Mouse (Mus musculus): ENCODE data around the gene Spdye4c.

The Spdye4c gene

DNA sequence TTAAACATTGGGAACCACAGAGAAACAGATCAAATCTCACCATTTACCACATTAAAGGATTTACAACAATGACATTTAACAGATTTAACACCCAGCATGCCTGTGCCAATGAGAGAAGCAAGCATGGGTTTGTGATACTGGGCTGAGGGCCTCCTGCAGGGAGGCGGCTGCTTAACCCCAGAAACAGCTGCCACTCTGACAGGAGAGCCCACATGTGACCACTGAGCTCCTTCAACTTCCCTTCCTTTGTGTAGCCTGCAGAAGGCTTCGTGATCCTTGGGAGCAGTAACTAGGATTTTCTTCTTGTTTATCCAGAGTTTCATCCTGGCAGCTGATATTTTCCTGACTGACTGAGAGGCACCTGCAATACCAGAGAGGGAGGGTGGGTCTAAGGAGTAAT, 10.5 kb downstream of the Spdye4c start:
- in situ Hi-C loops (cut with MboI) = no loop called here

DNA sequence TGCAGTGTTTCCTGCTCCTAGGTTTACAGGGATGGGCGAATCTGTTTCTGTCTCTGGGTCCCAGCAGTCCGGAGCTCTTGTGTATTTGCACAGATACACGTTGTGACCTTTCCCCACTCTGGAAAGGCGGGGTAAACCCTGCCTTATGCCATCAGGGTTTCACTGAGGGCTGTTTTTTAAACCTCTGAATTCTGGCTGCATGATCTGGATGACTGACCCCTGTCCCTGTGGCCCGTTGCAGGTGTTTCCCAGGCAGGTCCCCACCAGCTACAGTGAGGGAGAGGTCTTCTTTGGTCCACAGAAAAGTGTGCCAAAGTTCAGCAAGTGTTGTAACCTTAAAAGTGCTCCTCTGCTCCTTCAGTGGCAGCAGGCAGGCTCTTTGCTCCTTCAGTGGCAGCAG, 18.3 kb downstream of the Spdye4c start:
- in situ Hi-C loops (cut with MboI) = no loop called here

DNA sequence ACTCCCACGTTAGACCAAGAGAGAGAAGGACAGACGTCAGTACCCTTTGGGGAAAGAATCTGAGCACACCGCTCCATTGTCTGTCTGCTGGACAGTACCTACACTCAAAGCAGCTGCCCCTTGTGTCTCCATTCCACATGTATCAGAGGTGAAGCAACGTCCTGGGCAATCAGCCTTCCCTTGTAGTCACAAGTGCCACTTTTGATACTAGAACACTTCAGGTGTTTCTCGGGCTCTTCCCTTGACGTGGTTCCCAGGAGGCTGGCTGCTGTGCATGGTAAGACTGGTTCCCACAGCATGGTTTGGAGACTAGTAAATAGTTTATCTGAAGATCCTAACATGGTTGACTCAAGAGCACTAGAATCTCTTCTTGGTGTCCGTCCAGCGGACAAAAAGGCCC, 20.2 kb downstream of the Spdye4c start:
- in situ Hi-C loops (cut with MboI) = no loop called here

DNA sequence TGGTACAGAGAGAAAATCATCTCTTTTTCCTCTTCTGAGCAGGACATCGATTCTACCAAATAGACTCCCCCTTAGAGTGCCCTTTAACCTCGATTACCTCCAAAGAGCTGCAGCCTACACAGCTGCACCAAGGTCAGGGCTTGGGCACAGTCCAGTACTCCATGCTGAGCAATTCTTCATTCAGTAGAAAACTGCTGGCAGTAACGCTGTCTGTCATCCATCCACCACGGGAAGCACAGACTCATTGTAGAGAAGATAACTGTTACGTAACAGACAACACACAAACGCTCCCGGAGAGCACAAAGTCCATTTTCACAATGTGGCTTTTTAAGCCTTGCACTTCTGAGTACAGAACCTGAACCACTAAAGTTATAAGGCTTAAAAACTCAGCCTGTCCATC, 21.3 kb downstream of the Spdye4c start:
- in situ Hi-C loops (cut with MboI) = no loop called here

DNA sequence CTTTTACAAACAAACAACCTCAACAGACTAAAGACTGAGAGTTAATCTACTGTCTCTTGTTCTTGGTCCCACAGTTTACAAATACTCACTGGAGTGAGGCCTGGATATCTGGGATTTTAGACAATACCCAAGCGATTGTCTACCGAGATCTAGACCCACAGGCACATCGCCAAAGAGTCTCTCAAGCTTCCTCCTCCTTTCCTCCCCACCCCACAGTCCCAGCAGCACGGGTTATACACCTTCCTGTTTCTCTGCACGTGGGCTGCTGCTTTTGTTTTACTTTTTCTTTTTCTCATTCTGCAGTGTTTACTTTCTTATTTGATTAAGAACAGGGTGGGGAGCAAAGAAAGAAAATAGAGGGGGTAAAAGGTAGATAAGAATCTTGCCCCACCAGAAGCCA, 22.4 kb downstream of the Spdye4c start:
- in situ Hi-C loops (cut with MboI) = no loop called here

DNA sequence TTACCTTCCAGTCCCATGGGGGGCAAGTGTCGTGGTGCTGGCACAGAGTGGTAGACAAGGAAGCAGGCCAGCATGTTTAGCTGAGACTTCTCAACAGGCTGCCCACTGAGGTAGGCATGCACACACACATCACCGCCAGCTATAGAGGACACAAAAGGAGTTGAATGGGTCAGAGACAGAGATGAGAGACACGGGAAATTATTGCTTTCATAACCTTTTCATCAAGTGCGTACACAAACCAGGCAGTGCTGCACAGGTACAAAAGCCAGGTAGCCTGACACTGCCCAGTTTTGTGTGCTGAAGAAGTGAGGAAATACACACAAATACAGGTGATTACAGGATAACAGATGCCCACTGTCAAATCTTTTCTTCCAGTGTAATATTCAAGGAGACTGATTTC, 24.4 kb downstream of the Spdye4c start:
- in situ Hi-C loops (cut with MboI) = no loop called here

DNA sequence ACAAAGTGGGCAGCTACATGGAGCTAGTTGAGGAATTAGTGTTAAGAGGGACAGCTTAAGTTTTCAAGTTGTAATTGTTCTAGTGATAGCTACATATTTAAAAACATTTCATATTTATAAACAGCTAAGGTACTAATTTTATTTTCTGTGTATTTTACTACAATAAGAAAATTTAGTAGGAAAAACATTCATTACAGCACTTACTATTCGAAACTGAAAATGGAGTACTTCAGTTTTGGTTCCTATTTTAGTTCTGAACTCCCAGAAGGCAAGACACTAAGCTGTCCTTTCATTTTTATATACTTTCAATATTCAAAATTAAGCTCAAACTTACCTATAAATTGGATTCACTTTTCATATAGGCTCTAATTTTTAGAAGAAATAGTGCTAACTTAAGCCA, 29.6 kb downstream of the Spdye4c start:
- in situ Hi-C loops (cut with MboI) = no loop called here
